Mouse (Mus musculus) brain, embryonic 14.5 days (tissue): ENCODE data around the gene Pdrg1. TPM values are rescaled to one million over a fixed set of nuclear protein-coding genes. Genes with fewer than 3 reads are reported as not detected.

ENCODE experiments used
- DNase-seq: peaks from one replicate; pipeline ENCODE4 v3.0.0-alpha.2; 2011; ENCODE audit warnings: low read depth
- CTCF ChIP-seq: fragments of 200-500 bp; IDR thresholded peaks from 2 replicates; pipeline ENCODE4 v1.5.1; 2012; ENCODE audit warnings: inconsistent platforms, mild to moderate bottlenecking, moderate library complexity, borderline replicate concordance; ENCODE audit not compliant: insufficient read depth, insufficient read length; ENCODE audit errors: extremely low read depth
- POLR2A ChIP-seq: fragments of 200-500 bp; IDR thresholded peaks from 2 replicates; pipeline ENCODE4 v1.6.1; 2012; ENCODE audit warnings: mild to moderate bottlenecking, inconsistent platforms, borderline replicate concordance; ENCODE audit not compliant: poor library complexity, insufficient read depth, insufficient read length, severe bottlenecking; ENCODE audit errors: extremely low read depth
- polyA plus RNA-seq: library from polyadenylated mRNA; depleted of rRNA; stranded (reverse); fragments of >200 nt; gene quantifications from 2 replicates; pipeline ENCODE4 v1.2.3, GENCODE M21; 2012; rRNA removed

The Pdrg1 gene
- 121 and 131 TPM in 2 replicates for polyA plus RNA-seq

DNA sequence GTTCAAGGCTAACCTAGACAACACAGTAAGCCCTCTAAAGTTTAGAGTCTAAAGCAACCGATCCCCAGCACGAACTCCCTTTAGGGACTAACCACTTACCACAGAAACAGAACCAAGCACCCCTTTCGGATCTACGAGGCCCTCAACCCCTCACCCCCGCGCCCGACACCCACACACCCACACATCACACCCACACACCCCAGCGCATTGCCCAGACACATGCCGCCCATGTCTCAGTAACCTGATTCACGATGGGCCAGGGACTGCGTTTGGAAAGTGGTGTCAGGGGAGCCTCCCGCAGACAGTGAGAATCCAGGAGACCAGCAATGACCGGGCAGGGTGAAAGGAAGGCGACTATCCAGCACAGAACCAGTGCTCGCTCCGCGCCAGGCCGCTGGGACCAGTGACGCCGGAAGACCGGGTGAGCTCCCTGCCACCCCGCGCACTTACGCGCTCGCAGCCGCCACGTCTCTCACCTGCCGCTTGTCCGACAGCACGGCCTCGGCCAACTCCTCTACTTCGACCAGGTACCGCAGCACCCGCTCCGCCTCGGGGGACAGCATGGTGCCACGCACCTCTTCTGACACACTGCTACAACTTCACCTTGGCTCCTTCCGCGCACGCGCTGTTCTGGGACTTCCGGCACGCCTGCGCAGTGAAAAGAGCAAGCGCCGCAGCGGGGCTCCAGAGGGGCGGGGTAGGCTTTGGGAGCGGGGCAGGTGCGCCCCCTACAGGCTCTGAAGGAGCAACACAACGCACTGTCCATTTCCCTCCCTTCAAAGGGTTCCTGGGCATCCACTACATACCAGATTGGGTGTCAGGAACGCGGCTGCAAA is at the start of gene Pdrg1:
TSS of gene Pdrg1 (minus strand) at position 670 of the 836 bp plus-strand sequence.
- peak; percentile 55; the same call in 1 of the 2 replicates for TF ChIP-seq POLR2A
- peak; percentile 92 for TF ChIP-seq CTCF
- DNase-seq: peak; percentile 98

DNA sequence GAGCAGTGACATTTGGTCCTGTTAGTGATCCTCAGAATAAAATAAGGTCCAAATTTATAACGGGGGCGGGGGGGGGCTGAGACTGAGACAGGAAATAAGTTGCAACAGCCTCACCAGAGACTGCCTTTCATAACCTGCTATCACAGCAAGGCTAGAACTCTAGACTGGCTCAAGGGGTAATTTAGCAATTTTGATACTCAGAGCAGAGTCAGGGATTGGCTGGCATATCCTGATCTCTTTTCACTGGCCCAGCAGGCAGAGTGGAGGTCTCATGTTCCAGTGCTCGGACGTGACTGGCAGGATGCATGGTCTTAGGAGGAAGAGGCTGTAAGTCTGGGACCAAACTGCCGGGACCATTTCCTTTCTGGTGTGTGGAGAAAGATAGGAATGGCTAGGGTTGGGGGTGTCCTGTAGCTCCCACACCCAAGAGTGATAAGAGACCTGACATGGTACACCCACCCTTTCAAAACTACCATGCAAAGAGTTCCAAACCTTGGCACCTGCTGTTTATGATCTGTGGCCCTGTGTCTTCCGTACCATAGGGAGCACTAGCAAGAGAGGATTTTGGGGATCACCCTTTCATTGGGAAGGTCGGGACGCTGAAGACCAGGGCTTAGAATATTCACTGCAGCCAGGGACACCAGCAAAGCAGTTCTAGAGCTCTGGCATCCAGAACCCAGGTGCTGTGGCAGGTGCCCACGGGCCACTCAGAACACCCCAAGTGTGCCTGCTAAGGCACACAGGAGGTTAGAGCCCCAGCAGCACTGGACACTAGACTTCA is 49.2 kb upstream of the Pdrg1 start:
- no peak for DNase-seq
- TF ChIP-seq CTCF (no peak), POLR2A (no peak)

DNA sequence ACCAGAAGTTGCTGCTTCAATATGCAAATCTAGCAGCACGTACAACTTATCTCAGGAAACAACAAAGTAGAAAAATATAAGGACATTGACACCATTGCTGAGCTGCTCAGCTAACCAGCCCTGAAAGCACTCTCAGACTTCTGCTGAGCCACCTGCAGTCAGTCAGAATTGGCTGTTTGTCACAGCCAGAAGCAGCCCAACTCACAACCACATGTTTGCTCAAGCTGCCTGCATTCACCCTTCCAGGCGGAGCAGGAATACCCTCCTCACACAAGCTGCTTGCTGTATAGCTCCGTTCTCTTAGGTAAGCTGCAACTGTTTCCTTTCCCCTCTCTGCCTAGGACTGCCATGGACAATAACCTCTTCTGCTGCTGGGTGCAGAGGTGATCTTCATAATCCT is 48.2 kb upstream of the Pdrg1 start:
- DNase-seq: peak; percentile 69
- no peak for TF ChIP-seq CTCF
- no peak for TF ChIP-seq POLR2A

DNA sequence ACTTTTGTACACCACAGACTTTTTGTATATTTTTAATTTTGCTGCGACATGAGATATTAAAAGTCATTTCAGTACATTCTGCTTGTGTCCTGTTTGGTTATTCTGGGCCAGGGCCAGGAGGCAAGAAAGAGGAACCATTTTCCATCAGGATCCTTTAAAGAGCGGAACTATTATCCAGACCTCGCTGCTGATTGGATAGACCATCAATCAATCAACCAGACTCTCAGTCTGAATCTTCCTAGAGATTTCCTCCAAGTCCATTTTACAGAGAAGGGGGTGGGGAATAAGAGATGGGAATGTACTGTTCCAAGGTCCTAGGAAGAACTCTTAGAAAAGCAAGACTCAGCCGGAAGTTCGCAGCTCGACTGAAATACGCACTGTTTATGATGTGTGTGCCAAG is 45.0 kb upstream of the Pdrg1 start:
- DNase-seq: peak; percentile 15

DNA sequence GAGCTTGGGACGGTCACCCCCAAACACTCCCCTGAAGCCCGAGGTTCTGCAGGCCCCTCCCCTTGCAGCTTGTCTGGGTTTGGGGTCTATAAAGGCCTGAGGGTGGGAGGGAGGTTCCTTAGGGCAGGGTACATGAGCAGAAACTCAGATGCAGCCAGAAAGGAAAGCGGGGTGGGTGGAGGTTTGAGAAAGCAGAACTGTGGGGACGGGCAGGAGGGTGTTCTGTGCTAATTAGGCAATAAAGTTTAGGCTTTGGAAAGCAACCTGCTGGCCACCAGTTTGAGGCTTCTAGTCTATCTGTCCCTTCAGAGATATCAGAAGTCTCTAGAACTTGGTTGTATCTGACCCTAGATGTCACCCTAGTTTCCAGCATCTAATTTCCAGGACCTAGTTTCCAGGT is 43.1 kb upstream of the Pdrg1 start:
- TF ChIP-seq CTCF: no peak
- DNase-seq: no peak

More for the DNA sequence above, 45.0 kb upstream of the Pdrg1 start:
- TF ChIP-seq POLR2A: no peak
- TF ChIP-seq CTCF: no peak

DNA sequence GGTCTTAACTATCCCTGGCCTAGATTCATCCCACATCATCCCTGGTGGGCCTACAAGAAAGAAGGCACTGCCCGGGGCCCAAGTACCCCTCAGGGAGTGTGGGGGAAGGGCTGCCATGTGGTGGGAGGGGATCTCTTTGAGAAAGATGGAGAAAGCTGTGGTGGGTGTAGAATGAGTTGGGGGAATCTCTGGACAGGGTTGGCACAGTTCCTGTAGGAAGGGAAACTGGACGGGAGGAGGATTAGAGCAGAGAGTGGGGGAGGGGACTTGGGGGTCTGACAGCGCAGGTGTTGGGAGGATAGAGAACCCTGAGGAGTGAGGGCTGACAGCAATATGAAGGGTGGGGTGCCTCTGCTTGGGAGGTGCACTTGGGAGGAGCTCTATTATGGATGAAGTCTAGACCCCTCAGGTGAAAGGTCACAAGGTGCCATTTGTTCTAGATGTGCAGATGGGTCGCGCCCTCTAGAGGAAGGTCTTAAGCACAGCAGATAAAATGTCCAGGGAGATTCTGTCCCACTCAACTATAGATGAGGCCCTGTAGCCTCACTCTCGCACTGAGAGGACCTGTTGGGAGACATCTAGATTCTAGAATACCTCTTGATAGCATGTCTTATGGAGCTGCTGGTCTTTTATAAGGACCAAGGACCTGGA is 40.2 kb upstream of the Pdrg1 start:
- DNase-seq: no peak
- TF ChIP-seq POLR2A: no peak
- TF ChIP-seq CTCF: no peak

DNA sequence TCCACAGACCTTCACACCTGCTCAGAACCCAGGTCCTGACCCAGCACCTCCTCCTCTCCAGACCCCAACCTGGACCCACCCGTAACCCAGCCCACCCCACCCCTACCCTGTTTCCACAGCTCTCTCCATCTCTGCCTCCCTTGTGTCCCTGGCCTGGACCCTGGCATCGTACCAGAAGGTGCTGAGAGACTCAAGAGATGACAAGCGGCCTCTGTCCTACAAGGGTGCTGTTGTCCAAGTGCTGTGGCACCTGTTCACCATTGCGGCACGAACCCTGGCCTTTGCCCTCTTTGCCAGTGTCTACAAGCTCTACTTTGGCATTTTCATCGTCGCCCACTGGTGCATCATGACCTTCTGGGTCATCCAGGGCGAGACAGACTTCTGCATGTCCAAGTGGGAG is 38.7 kb upstream of the Pdrg1 start:
- DNase-seq: no peak
- TF ChIP-seq POLR2A: no peak
- TF ChIP-seq CTCF: no peak

DNA sequence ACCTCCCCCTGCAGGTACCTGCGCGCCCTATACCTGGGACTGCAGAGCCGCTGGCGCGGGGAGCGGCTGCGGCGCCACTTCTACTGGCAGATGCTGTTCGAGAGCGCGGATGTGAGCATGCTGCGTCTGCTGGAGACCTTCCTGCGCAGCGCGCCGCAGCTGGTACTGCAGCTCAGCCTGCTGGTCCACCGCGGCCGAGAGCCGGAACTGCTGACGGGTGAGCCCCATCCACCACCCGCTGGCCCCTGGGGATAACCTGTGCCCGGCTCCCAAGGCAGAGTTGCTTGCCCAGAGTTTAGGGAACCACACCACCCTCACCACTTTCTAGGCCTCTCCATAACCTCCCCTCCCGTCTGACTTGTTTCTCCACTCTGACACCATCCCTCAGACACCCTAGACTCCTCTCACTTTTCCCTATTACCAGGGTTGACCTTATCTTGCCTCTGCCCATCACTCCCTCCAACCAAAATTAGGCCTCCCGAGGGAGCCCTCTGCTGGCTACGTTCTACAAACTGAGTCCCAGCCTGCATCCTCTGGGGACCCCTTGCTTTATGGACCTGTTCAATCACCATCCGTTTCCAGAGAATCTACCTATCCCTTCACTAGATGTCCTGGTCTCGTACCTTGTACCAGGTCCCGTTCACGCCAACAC is 37.6 kb upstream of the Pdrg1 start:
- TF ChIP-seq POLR2A (no peak), CTCF (peak; percentile 25; the same call in 1 of the 2 replicates)
- DNase-seq: peak; percentile 24

DNA sequence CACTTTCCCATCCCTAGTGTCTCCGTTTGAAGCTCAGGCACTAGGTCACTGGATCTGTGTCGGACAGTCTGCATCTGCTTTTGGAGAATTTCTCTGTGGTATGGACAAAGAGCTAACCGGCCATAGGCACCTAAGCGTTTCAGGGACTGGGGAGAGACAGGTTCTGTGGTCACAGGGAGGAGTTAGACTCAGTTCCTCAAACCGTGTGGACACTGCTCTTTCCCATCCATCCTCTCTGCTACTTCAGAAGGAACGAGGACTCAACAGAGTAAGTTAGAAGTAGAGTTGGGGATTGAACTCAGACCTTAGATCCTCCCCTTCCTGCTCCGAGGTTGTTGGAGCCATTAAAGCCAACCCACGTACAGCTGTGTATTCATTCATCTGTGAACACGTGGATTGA is 36.3 kb upstream of the Pdrg1 start:
- TF ChIP-seq POLR2A: no peak
- TF ChIP-seq CTCF: no peak
- DNase-seq: no peak

DNA sequence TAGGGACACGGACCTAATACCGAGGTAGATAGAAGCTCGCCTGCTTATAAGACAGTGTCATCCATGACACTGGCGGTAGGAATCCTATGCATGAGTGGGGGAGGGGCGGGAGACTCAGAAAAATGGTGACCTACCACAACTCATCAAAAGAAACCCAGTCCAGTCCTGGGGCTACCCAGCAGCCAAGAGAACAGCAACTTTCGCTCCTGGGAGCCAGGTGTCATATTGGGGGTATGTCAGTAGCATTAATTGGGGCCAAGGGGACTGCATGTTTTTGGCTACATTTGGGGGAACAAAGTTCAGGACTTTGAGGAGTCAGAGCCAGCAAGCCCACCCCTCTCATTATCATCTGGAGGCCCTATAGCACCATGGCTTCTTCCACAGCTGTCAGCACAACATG is 35.9 kb upstream of the Pdrg1 start:
- TF ChIP-seq POLR2A (no peak), CTCF (no peak)
- no peak for DNase-seq

DNA sequence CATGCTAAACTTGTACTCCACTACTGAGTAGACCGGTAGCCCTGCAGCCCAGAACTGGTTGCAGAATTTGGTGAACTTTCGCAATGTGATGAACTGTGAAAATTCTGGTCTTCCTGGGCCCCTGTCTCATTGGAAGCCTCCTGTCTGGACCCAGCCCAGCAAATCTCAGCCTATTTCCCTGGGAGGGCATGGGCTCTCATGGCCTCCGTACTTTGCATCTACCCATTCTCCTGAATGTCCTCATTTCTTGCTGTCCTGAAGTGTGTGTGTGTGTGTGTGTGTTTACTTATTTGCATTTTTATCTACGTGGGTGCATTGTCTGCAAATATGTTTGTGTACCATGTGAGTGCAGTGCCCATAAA is 34.8 kb upstream of the Pdrg1 start:
- TF ChIP-seq CTCF (no peak), POLR2A (no peak)
- DNase-seq: peak; percentile 46

DNA sequence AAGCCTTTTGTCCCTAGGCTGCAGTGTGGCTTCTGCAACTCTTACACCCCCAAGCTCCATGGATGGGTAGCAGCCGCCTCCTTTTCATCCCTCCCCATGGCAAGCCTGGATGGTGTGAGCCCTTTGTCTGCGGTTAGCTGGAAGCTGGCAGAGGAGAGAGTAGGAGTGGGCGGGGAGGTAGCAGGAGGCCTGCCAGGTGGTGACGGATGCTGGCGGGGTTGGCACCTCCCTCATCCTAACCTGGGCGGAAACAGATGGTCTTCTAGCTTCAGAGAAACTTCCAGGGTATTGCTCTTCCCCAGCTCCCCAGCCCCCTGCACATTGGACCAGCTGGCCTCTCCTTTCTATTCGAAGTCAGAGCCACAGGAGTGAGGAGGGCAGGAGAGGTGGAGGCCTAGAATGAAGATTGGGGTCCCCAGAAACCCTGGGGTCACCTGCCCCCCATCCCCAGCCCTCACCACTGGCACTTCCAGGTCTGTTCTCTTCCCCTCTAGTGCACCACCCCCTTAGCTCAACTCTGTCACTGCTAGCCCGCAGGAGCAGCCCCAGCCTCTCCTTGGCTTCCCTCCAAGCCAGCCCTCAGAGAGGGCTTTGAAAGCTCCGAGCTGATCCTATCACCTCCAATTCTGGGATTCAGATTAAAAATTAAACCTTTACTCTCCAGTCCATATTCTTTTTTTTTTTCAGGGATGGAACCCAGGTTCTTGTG is 34.2 kb upstream of the Pdrg1 start:
- DNase-seq: peak; percentile 91
- TF ChIP-seq CTCF (no peak), POLR2A (no peak)
